Mouse (Mus musculus) subcutaneous adipose tissue, adult 2 months (tissue): ENCODE results near the gene Tcp1. TPM values are rescaled to one million over a fixed set of nuclear protein-coding genes. Genes with fewer than 3 reads are reported as not detected.

Source experiments
- polyA plus RNA-seq: library from polyadenylated mRNA; depleted of rRNA; stranded (reverse); fragments of >200 nt; gene quantifications from 2 replicates; pipeline ENCODE4 v1.2.3, GENCODE M21; 2012; ENCODE audit warnings: low replicate concordance; rRNA removed

Gene Tcp1
- 64.6 and 97.5 TPM in 2 replicates for polyA plus RNA-seq

GRCm38 (mm10) chr17:12915488-12915880, at the start of gene Tcp1:
Gene Tcp1 (plus strand): TSS chr17:12915701.

GRCm38 (mm10) chr17:12868043-12868442, 47.5 kb upstream of the Tcp1 start, which contains the start of gene Mas1:
Gene Mas1 (minus strand): TSS chr17:12868143.

GRCm38 (mm10) chr17:12875734-12876133, 39.8 kb upstream of the Tcp1 start, which contains the start of gene Mrgprh:
Gene Mrgprh (plus strand): TSS chr17:12876034.

DNA sequence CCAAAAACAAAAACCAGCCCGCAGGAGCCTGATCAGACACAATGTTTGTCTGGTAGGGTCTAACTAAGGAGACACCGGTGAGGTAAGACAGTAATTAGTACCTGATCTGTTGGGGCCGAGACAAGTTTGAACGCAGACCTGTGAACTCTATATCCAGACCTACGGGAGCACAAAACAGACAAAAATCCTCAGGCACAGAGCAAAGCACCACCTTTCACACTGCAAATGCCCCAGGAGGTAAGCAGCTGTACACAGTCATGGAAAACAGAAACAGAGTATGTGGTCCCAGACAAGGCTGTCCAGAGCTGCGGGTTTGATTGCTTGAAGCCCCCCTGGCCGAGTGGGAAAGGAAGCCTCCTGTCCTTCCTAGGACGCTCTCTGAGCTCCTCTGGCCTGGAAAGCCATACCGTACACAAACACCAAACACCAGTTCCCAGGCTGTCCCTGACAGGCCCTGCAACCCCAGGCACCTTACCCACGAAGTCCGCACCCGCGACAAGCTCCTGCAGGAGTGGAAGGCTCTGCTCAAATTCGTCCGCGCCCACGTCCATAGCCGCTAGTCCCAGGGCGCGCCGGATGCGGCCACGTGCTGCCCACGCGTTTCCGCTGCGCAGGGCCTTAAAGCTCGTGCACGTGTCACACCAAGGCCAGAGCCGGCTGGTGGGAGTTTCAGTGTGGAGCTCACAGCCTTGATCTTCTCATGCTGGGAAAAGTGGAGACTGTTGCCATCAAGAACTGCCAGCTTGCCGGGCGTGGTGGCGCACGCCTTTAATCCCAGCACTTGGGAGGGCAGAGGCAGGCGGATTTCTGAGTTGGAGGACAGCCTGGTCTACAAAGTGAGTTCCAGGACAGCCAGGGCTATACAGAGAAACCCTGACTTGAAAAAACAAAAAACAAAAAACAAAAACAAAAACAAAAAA, 5.9 kb upstream of the Tcp1 start, which contains the start of gene Pnldc1:
Pnldc1 (minus strand) TSS at position 870 of the 920 bp plus-strand sequence.

DNA sequence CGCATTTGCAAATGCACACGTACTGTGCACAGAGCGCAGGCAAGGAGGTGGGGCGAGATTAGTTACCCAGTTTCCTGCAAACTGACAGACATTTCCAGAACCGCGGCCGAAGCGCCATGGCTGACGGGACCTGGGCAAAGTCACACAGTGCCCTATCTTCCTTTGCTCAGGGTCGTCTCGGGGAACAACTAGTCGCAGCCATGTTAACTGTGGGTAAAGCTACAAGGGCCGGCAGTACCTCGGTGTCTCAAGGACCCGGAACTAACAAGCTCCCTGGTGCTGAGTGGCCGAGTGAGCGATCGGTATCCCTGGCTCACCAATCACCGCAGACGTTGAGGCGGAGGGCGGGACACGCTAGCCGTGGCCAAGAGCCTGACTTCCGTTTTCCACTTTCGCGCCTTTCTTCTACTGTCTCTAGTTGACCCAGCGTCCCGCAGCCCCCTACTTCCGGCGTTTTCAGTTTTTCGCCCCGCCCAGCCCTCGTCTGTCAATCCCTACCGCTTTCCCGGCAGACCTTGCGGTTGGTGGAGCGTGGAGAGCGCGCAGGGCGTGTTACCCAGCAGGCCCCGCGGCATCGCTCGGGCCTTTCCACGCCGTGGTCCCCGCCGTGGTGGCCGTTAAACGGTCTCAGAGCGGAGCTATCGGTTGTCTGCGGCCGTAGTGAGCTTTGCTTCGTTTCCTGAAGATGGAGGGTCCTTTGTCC, 531 bp downstream of the Tcp1 start, which contains the start of gene Mrpl18:
Mrpl18 (minus strand) TSS at position 465 of the 703 bp plus-strand sequence.

GRCm38 (mm10) chr17:12940151-12940805, 24.8 kb downstream of the Tcp1 start, which contains the start of gene Acat3:
Gene Acat3 (minus strand): TSS chr17:12940600.

DNA sequence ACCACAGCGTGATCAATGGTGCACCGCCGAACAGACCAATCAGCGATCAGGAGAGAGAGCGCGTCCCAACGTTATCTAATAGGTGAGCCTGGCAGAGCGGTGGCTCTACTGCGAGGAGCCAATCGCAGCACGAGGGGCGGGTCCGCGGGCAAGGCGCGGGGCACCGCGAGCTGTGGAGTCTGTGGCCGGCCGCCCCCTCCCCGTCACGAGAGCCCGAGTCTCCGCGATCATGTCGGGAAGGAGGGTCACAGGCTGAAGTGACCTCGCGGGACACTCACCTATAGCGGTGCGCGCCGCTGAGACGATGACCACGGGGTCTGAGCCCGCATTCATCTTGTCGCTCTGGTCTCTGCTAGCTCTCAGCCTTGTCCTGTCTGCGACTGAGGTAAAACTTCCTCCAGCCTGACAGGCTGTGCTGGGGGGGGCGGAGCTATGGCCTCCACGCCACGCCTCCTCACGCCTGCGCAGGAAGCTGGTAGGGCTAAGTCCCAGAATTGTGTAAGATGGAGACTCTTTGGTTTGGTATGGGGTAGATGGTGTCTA, 44.9 kb downstream of the Tcp1 start, which contains the start of gene Acat2:
Acat2 (minus strand) TSS at position 417 of the 543 bp plus-strand sequence.

Other genes with a start within 250 kb of the Tcp1 start
- gene Slc22a1, start 239.9 kb upstream of the Tcp1 start, polyA plus RNA-seq: 0.06 and 0.87 TPM in 2 replicates
- gene Igf2r, start 146.0 kb upstream of the Tcp1 start, polyA plus RNA-seq: 26.6 and 48.4 TPM in 2 replicates
- 0.13 and 1.8 TPM in 2 replicates for gene Mas1, start 47.6 kb upstream of the Tcp1 start, polyA plus RNA-seq
- gene Mrgprh, start 39.7 kb upstream of the Tcp1 start, polyA plus RNA-seq: 0.73 and 1.2 TPM in 2 replicates
- 4.1 and 19.7 TPM in 2 replicates for gene Pnldc1, start 5.5 kb upstream of the Tcp1 start, polyA plus RNA-seq
- 31.6 and 34.9 TPM in 2 replicates for gene Mrpl18, start 644 bp downstream of the Tcp1 start, polyA plus RNA-seq
- gene Acat3, start 24.9 kb downstream of the Tcp1 start, polyA plus RNA-seq: 0.42 and 0.85 TPM in 2 replicates
- 45.2 and 66.0 TPM in 2 replicates for gene Acat2, start 45.0 kb downstream of the Tcp1 start, polyA plus RNA-seq
- 17.7 and 22.8 TPM in 2 replicates for gene Wtap, start 78.5 kb downstream of the Tcp1 start, polyA plus RNA-seq
- gene Sod2, start 91.1 kb downstream of the Tcp1 start, polyA plus RNA-seq: 317 and 641 TPM in 2 replicates
- gene Gpr31b, start 136.6 kb downstream of the Tcp1 start, polyA plus RNA-seq: 0.09 and 0.59 TPM in 2 replicates
- 0.09 and 0.22 TPM in 2 replicates for gene Tcp10b, start 145.4 kb downstream of the Tcp1 start, polyA plus RNA-seq
- 0.15 and 0.19 TPM in 2 replicates for gene Unc93a, start 216.1 kb downstream of the Tcp1 start, polyA plus RNA-seq